Mouse (Mus musculus): ENCODE results near the gene Atr.
A peak's percentile ranks its signal among the peaks of the same experiment; 100 is the strongest.
"Not testable (repeated sequence)": the region's sequence is repeated elsewhere in the genome, so short reads cannot be mapped to it uniquely, and the experiment has no call there.

Atr gene

GRCm38 (mm10) chr9:95932855-95933254 lies 75.5 kb downstream of the Atr start:
- no peak for DNase-seq (ENCODE audit: low read depth, low spot score)

- no peak for DNase-seq (ENCODE audit: low read depth, low spot score)
Measured at GRCm38 (mm10) chr9:95953658-95954057, 96.3 kb downstream of the Atr start.

- DNase-seq (ENCODE audit: low read depth, low spot score) = no peak
Measured at GRCm38 (mm10) chr9:95954226-95954584, 96.8 kb downstream of the Atr start.

GRCm38 (mm10) chr9:95954585-95955461 lies 97.4 kb downstream of the Atr start, which contains the start of gene Xrn1:
Gene Xrn1 (plus strand): TSS chr9:95954760.
- DNase-seq (ENCODE audit: low read depth, low spot score) = peak; percentile 90

GRCm38 (mm10) chr9:95957611-95958010 lies 100.2 kb downstream of the Atr start:
- DNase-seq (ENCODE audit: low read depth, low spot score) = no peak

- no peak for DNase-seq (ENCODE audit: low read depth, low spot score)
Measured at GRCm38 (mm10) chr9:95958041-95958730, 100.8 kb downstream of the Atr start.

GRCm38 (mm10) chr9:95958731-95959105 lies 101.3 kb downstream of the Atr start:
- not testable (repeated sequence) for DNase-seq (ENCODE audit: low read depth, low spot score)

GRCm38 (mm10) chr9:95959246-95959645 lies 101.8 kb downstream of the Atr start:
- no peak for DNase-seq (ENCODE audit: low read depth, low spot score)

- DNase-seq (ENCODE audit: low read depth, low spot score) = no peak
Measured at GRCm38 (mm10) chr9:95959732-95960428, 102.5 kb downstream of the Atr start.

GRCm38 (mm10) chr9:95961058-95961457 lies 103.7 kb downstream of the Atr start:
- no peak for DNase-seq (ENCODE audit: low read depth, low spot score)

GRCm38 (mm10) chr9:95964037-95964436 lies 106.6 kb downstream of the Atr start:
- no peak for DNase-seq (ENCODE audit: low read depth, low spot score)

GRCm38 (mm10) chr9:95978279-95978678 lies 120.9 kb downstream of the Atr start:
- DNase-seq (ENCODE audit: low read depth, low spot score) = no peak

GRCm38 (mm10) chr9:95979896-95980295 lies 122.5 kb downstream of the Atr start:
- DNase-seq (ENCODE audit: low read depth, low spot score) = no peak

- no peak for DNase-seq (ENCODE audit: low read depth, low spot score)
Measured at GRCm38 (mm10) chr9:95992255-95992654, 134.9 kb downstream of the Atr start.

Measured in forelimb bud, embryonic 11.5 days (tissue).